8 mouse cellular contexts compared by ENCODE assay signal in genomic region chr19:28963113-28963512, GRCm38 (mm10). TPM values are rescaled to one million over a fixed set of nuclear protein-coding genes. Genes with fewer than 3 reads are reported as not detected.
DNase-seq lines count a peak whose midpoint lies in the region; ATAC-seq and TF ChIP-seq lines count a peak whose summit lies in the region.

No protein-coding gene starts in this region.

- peaks cover 29% of the 10 kb centered on the region for H3K4me1 ChIP-seq in heart, embryonic 12.5 days (replicated peaks)
- H3K4me1 ChIP-seq in heart, postnatal 0 days (ENCODE audit: control insufficient read depth, insufficient read depth): peaks cover 19% of the 10 kb centered on the region

- TF ChIP-seq CTCF in heart, postnatal 0 days (IDR thresholded peaks at IDR 0.05; ENCODE audit: low read depth): no peak

- ATAC-seq in heart, embryonic 12.5 days (ENCODE audit: insufficient number of reproducible peaks, low FRiP score): no peak
- ATAC-seq in heart, postnatal 0 days (ENCODE audit: insufficient read depth, low read depth): 0 out of 2 replicates have a peak, but pooled peaks have one; percentile 19

- peak overlapping the region; percentile 90 for H3K4me2 ChIP-seq in heart, embryonic 12.5 days
- H3K4me2 ChIP-seq in heart, postnatal 0 days (ENCODE audit: low read depth, low read length): peak overlapping the region; percentile 77

- peak overlapping the region; percentile 95 for H3K9ac ChIP-seq in heart, embryonic 12.5 days
- peak overlapping the region; percentile 92; the same call in 1 of the 2 replicates for H3K9ac ChIP-seq in heart, postnatal 0 days (replicated peaks; ENCODE audit: low read depth, low read length)

- WGBS in heart, embryonic 12.5 days: 39% methylated on average over 3 of the region's 3 CpGs
- 7% methylated on average over 3 of the region's 3 CpGs for WGBS in heart, postnatal 0 days

- H3K4me3 ChIP-seq in heart, embryonic 12.5 days: peak overlapping the region; percentile 97; the same call in 1 of the 2 replicates
- peak overlapping the region; percentile 97 for H3K4me3 ChIP-seq in heart, postnatal 0 days (ENCODE audit: low read depth, low read length)

- H3K27me3 ChIP-seq in heart, embryonic 12.5 days (replicated peaks): no peaks in the 10 kb centered on the region
- no peaks in the 10 kb centered on the region for H3K27me3 ChIP-seq in heart, postnatal 0 days (ENCODE audit: control insufficient read depth, insufficient read depth, low read length)

- peak overlapping the region; percentile 81 for H3K27ac ChIP-seq in heart, embryonic 12.5 days (ENCODE audit: poor library complexity, severe bottlenecking)
- H3K27ac ChIP-seq in heart, postnatal 0 days (ENCODE audit: low read depth): peak overlapping the region; percentile 96

- H3K9me3 ChIP-seq in heart, embryonic 12.5 days (replicated peaks): no peaks in the 10 kb centered on the region
- H3K9me3 ChIP-seq in heart, postnatal 0 days (replicated peaks; ENCODE audit: control insufficient read depth, low read length): no peaks in the 10 kb centered on the region

- H3K36me3 ChIP-seq in heart, embryonic 12.5 days: no peaks in the 10 kb centered on the region
- H3K36me3 ChIP-seq in heart, postnatal 0 days (replicated peaks; ENCODE audit: control insufficient read depth, insufficient read depth, low read length): no peaks in the 10 kb centered on the region

- TF ChIP-seq EP300 in heart, postnatal 0 days (IDR thresholded peaks at IDR 0.05; ENCODE audit: low read depth): no peak

- DNase-seq in heart, adult 11 months: no peak
- peak; percentile 85 for DNase-seq in adipocyte (ENCODE audit: low spot score)
- peak; percentile 56 for DNase-seq in heart, postnatal 0 days (ENCODE audit: low spot score)
- peak; percentile 54 for DNase-seq in lung, postnatal 10 days
- DNase-seq in urinary bladder, postnatal 14 days (ENCODE audit: low spot score): no peak
- DNase-seq in embryo, embryonic 10.5 days (ENCODE audit: low spot score): no peak
- no peak for DNase-seq in spleen, adult 18-20 months

RNA-seq across cellular contexts. Expression of gene Plpp6, which starts 0.6 kb away (rescaled TPM):
- polyA plus RNA-seq in heart, embryonic 12.5 days (2016; fragmentation: Nextera tagmentation; extraction: Ambion mirVana): 8.9 and 9.3 TPM in 2 replicates
- 8.8 and 13.0 TPM in 2 replicates for total RNA-seq in heart, postnatal 0 days (2014; rRNA removed; ENCODE audit: low replicate concordance)
- polyA plus RNA-seq in heart, postnatal 0 days (2015; fragmentation: Nextera tagmentation; extraction: Ambion mirVana): 4.4 and 5.5 TPM in 2 replicates

RNA-seq across cellular contexts. Expression of gene 4430402I18Rik, which starts 4.5 kb away (rescaled TPM):
- 6.0 and 6.6 TPM in 2 replicates for polyA plus RNA-seq in heart, embryonic 12.5 days (2016; fragmentation: Nextera tagmentation; extraction: Ambion mirVana)
- total RNA-seq in heart, postnatal 0 days (2014; rRNA removed; ENCODE audit: low replicate concordance): 3.1 and 24.2 TPM in 2 replicates
- polyA plus RNA-seq in heart, postnatal 0 days (2015; fragmentation: Nextera tagmentation; extraction: Ambion mirVana): 19.1 and 28.4 TPM in 2 replicates

RNA-seq across cellular contexts. Expression of gene Cdc37l1, which starts 27.0 kb away (rescaled TPM):
- 37.7 and 41.5 TPM in 2 replicates for polyA plus RNA-seq in heart, embryonic 12.5 days (2016; fragmentation: Nextera tagmentation; extraction: Ambion mirVana)
- 90.6 and 98.7 TPM in 2 replicates for total RNA-seq in heart, postnatal 0 days (2014; rRNA removed; ENCODE audit: low replicate concordance)
- polyA plus RNA-seq in heart, postnatal 0 days (2015; fragmentation: Nextera tagmentation; extraction: Ambion mirVana): 44.0 and 50.3 TPM in 2 replicates

Comparison
In these comparisons a context has a peak if more than half of its experiments do, and no peak if none do; other contexts are left out.
1. DNase-seq: peak in adipocyte (single experiment), heart, postnatal 0 days (single experiment) and lung, postnatal 10 days (single experiment); none in heart, adult 11 months (single experiment), urinary bladder, postnatal 14 days (single experiment), embryo, embryonic 10.5 days (single experiment) and spleen, adult 18-20 months (0 of 2).